Mouse (Mus musculus) midbrain, postnatal 0 days (tissue): ENCODE measurements around the gene Ptprh. TPM values are rescaled to one million over a fixed set of nuclear protein-coding genes. Genes with fewer than 3 reads are reported as not detected.

Source experiments
- ATAC-seq: fragments of 200-750 bp; cut with Nextera tagmentation; 2 replicates; pipeline ENCODE4 v1.8.0; 2017; ENCODE audit warnings: moderate number of reproducible peaks, mild to moderate bottlenecking, moderate TSS enrichment, moderate library complexity; ENCODE audit not compliant: low FRiP score
- DNase-seq: peaks from one replicate; pipeline ENCODE4 v3.0.0-alpha.2; 2015; ENCODE audit warnings: low spot score
- H3K27ac ChIP-seq: fragments of 300-500 bp; sonication (generic); 2 replicates; pipeline ENCODE4 v1.5.1; 2014; ENCODE audit warnings: low read depth, mild to moderate bottlenecking, low read length, mixed read lengths
- H3K27me3 ChIP-seq: fragments of 300-500 bp; sonication (generic); 2 replicates; pipeline ENCODE4 v1.6.1; 2014; ENCODE audit warnings: low read length, control low read depth, mixed read lengths; ENCODE audit not compliant: insufficient read depth
- H3K36me3 ChIP-seq: fragments of 300-500 bp; sonication (generic); 2 replicates; pipeline ENCODE4 v1.6.1; 2014; ENCODE audit warnings: low read length, control low read depth, mixed read lengths; ENCODE audit not compliant: insufficient read depth
- H3K4me1 ChIP-seq: fragments of 300-500 bp; sonication (generic); 2 replicates; pipeline ENCODE4 v1.6.1; 2014; ENCODE audit warnings: mild to moderate bottlenecking, control low read depth, antibody characterized with exemption, low read length, mixed read lengths; ENCODE audit not compliant: insufficient read depth
- H3K4me2 ChIP-seq: fragments of 300-500 bp; sonication (generic); 2 replicates; pipeline ENCODE4 v1.6.1; 2014; ENCODE audit warnings: low read depth, mild to moderate bottlenecking, low read length, mixed read lengths; ENCODE audit not compliant: poor library complexity, severe bottlenecking
- H3K4me3 ChIP-seq: fragments of 300-500 bp; sonication (generic); 2 replicates; pipeline ENCODE4 v1.5.1; 2014; ENCODE audit warnings: low read depth, mild to moderate bottlenecking, low read length, moderate library complexity
- H3K9ac ChIP-seq: fragments of 300-500 bp; sonication (generic); replicated peaks from 2 replicates; pipeline ENCODE4 v1.6.1; 2014; ENCODE audit warnings: mild to moderate bottlenecking, low read length, moderate library complexity, mixed read lengths; ENCODE audit not compliant: poor library complexity, severe bottlenecking
- H3K9me3 ChIP-seq: fragments of 300-500 bp; sonication (generic); 2 replicates; pipeline ENCODE4 v1.6.1; 2016; ENCODE audit warnings: low read length, control low read depth
- CTCF ChIP-seq: IDR thresholded peaks from 2 replicates; pipeline ENCODE4 v1.5.1; 2016; ENCODE audit warnings: antibody characterized with exemption, mild to moderate bottlenecking
- WGBS: fragments of 180-500 bp; shearing (Covaris S2); extraction: QIAGEN DNeasy Blood & Tissue Kit; methylation state at CpG from one replicate; pipeline ENCODE4 v1.1.7; 2014; 5-methylcytosine and 5-hydroxymethylcytosine counted together
- polyA plus RNA-seq: library from polyadenylated mRNA; unstranded; fragments of >200 nt; fragmentation: Nextera tagmentation; extraction: Ambion mirVana; gene quantifications from 2 replicates; pipeline ENCODE4 v1.2.1, GENCODE M21; 2015
- total RNA-seq: library from RNA; depleted of rRNA; stranded (reverse); fragments of >200 nt; gene quantifications from 2 replicates; pipeline ENCODE4 v1.2.3, GENCODE M21; 2014

Gene Ptprh
- total and polyA plus RNA-seq, 2 experiments from 2014 or later: 1.3 to 2.4 TPM

DNA sequence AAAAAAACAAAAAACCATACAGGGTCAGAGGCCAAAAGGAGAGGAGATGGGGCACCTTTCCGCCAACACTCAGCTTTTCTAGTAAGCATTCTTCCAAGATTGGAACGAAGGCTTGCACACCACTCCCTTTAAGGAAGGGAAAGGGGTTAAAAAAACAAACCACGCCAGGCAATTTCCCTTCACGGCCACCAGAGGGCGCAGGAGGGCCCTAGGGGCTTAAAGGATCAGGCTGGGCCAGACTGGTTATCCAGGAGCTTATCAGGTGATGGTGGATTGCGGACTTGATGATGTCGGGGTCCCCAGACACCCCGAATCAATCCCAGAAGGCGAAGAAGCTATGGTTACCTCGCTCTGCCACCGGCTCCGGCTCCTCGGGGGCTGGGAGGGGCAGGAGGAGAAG lies 90.6 kb downstream of the Ptprh start:
- WGBS: 28% methylated on average over 13 of the region's 13 CpGs
- DNase-seq (peak; percentile 27), ATAC-seq (no peak)
- Histone ChIP-seq H3K27me3 (no peaks in the 10 kb centered on the region), H3K36me3 (no peaks in the 10 kb centered on the region), H3K4me1 (no peaks in the 10 kb centered on the region), H3K9me3 (no peaks in the 10 kb centered on the region), H3K27ac (no peak overlapping the region), H3K4me3 (no peak overlapping the region), H3K4me2 (no peak overlapping the region), H3K9ac (no peak overlapping the region)
- peak; percentile 76 for TF ChIP-seq CTCF

DNA sequence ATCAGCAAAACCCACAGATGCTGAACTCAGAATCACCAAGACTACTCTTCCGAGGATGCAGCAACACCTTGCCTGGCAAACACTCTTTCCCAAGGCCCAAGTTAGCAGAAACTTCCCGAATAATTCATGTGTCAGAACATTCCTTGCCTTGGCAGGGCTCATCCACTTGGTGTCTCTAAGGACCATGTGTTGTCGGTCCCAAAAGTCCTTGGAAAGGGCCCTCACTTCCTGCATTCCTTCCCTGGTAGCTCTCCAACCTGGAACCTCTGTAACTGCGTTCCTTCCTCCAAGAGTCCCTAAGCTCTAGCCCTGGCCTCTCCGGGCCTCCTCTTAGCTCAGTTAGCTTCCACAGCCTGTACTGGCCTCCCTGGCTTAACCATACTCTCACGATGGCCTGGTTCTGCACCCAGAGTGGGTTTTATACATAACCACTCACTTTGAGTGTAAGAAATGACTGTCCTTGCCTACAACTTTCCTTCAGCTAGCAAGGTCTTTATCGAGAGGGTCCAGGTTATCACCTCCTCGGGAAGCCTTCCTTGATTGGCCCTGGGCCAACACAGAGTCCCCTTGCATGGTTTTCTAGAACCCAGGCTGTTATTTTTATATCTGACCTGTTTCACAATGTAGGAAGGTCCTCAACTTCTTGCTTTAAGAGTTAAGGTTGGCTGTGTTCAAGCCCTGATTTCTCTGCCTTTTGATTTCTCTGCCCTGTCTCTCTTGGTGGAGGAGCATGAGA lies 92.2 kb downstream of the Ptprh start:
- Histone ChIP-seq H3K27me3 (no peaks in the 10 kb centered on the region), H3K9ac (no peak overlapping the region), H3K27ac (no peak overlapping the region), H3K4me2 (no peak overlapping the region), H3K4me3 (no peak overlapping the region), H3K4me1 (no peaks in the 10 kb centered on the region), H3K36me3 (no peaks in the 10 kb centered on the region), H3K9me3 (no peaks in the 10 kb centered on the region)
- DNase-seq (no peak), ATAC-seq (no peak)
- TF ChIP-seq CTCF: no peak
- WGBS: 84% methylated on average over 8 of the region's 8 CpGs

DNA sequence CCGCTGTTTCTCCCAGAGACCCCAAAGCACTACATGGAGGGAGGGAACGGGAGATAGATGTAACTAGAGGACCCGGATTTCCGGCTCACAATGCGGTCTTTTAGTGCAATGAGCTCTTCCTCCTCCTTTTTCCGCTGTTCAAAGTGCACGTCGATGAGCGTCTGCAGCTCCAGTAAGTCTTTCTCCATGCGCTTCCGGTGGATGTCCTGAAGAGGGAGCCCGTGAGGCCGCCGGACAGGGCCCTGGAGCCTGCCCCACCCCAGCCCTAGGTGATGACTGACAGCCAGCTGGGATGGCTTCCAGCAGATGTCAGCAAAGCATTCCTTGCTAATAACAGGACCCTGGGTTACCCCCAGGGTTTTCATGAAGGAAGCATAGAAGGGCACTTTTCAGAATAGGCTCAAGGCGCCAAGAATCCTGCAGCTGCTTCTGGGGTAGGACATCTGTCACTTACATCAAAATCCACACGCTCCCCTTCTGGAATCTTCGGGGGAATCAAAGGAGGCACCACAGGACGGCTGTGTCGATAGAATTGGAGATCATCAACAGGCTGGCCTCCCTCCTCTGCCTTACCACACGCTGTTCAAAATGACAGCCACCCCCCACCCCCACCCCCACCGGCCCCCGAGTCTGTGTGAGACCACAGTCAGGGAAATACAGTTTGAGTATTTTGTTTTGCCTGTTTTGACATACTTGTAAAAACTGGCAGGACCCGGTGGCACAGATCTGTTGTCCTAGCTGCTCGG lies 93.8 kb downstream of the Ptprh start:
- Histone ChIP-seq H3K4me1 (no peaks in the 10 kb centered on the region), H3K27ac (no peak overlapping the region), H3K9me3 (no peaks in the 10 kb centered on the region), H3K4me3 (no peak overlapping the region), H3K9ac (no peak overlapping the region), H3K27me3 (no peaks in the 10 kb centered on the region), H3K4me2 (no peak overlapping the region), H3K36me3 (no peaks in the 10 kb centered on the region)
- DNase-seq (peak; percentile 81), ATAC-seq (peak; percentile 83)
- 13% methylated on average over 24 of the region's 24 CpGs for WGBS
- TF ChIP-seq CTCF: peak; percentile 81

DNA sequence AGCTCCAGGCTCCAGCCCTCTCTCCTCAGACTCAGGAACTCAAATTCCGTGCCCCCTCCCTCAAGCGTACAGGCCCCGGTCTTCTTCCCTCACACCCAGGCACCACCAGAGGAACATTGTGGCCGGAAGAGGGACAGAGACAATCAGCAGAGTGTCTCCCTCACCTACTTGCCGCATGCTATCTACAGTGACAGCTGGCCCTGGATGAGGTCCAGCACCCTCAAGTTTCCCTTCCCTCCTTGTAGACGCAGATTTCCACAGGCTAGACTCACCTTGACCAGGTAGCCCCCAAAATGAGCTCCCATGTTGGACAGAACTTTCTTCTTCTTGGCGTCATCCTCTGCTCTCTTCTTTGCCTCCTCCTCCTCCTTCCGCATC lies 95.1 kb downstream of the Ptprh start:
- H3K27me3 ChIP-seq: no peaks in the 10 kb centered on the region
- H3K4me2 ChIP-seq: no peak overlapping the region
- TF ChIP-seq CTCF: no peak
- 96% methylated on average over 8 of the region's 8 CpGs for WGBS
- no peak for DNase-seq
- no peaks in the 10 kb centered on the region for H3K36me3 ChIP-seq
- no peak overlapping the region for H3K9ac ChIP-seq
- H3K27ac ChIP-seq: no peak overlapping the region
- H3K4me1 ChIP-seq: no peaks in the 10 kb centered on the region
- H3K9me3 ChIP-seq: no peaks in the 10 kb centered on the region
- ATAC-seq: no peak
- H3K4me3 ChIP-seq: no peak overlapping the region

DNA sequence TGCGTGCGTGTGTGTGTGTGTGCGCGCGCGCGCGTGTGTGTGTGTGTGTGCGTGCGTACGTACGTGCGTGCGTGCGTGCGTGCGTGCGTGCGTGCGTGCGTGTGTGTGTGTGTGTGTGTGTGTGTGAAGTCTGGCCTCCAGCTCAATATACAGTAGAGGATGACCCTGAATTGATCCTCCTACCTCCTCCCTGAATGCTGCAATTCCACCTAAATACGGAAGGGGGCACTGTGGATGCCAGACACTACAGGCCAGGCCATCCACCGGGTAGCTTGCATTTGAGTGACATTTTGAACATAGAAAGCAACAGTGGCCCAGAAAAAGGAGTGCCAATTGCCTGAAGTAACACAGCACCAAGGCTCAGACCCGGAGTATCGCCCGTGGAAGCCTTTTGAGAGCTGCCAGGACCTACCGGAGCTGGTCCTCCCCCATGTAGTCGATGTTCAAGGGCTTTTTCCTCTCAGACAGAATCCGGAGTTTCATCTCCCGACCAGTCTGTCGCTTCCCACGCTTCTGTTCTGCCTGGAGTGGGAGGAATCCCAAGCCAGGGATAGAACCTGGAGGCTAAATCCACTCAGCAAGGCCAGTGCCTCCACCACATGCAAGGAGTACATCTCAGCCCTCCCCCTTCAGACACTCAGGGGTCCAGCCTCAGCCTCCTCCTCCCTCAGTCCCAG lies 95.6 kb downstream of the Ptprh start:
- TF ChIP-seq CTCF: peak; percentile 48
- Histone ChIP-seq H3K9me3 (no peaks in the 10 kb centered on the region), H3K36me3 (no peaks in the 10 kb centered on the region), H3K4me3 (no peak overlapping the region), H3K4me1 (no peaks in the 10 kb centered on the region), H3K9ac (no peak overlapping the region), H3K27ac (no peak overlapping the region), H3K27me3 (no peaks in the 10 kb centered on the region), H3K4me2 (no peak overlapping the region)
- ATAC-seq (no peak), DNase-seq (no peak)
- 79% methylated on average over 13 of the region's 32 CpGs for WGBS

DNA sequence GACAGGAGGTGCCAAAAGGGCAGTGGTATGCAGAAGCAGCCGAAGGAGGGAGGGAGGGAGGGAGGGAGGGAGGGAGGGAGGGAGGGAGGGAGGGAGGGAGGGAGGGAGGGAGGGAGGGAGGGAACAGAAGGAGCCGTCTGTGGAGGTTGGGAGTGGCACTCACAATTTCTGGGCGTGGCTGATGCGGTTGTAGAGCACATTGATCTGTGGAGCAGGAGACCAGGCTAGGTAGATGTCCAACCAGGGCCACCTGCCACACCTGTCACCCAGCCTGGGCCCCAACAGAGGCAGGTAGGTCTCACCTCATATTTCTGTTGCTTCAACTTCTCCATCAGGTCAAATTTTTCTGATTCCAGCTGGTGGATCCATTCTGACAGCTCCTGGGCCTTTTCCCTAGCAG lies 96.6 kb downstream of the Ptprh start:
- H3K27me3 ChIP-seq: no peaks in the 10 kb centered on the region
- WGBS: 72% methylated on average over 3 of the region's 4 CpGs
- no peaks in the 10 kb centered on the region for H3K9me3 ChIP-seq
- ATAC-seq (no peak), DNase-seq (no peak)
- no peak overlapping the region for H3K4me2 ChIP-seq
- no peak overlapping the region for H3K27ac ChIP-seq
- no peak overlapping the region for H3K9ac ChIP-seq
- H3K4me1 ChIP-seq: no peaks in the 10 kb centered on the region
- H3K4me3 ChIP-seq: no peak overlapping the region
- no peaks in the 10 kb centered on the region for H3K36me3 ChIP-seq
- no peak for TF ChIP-seq CTCF
